Comparison of ENCODE assay signal across 13 mouse cellular contexts in the genomic region with DNA sequence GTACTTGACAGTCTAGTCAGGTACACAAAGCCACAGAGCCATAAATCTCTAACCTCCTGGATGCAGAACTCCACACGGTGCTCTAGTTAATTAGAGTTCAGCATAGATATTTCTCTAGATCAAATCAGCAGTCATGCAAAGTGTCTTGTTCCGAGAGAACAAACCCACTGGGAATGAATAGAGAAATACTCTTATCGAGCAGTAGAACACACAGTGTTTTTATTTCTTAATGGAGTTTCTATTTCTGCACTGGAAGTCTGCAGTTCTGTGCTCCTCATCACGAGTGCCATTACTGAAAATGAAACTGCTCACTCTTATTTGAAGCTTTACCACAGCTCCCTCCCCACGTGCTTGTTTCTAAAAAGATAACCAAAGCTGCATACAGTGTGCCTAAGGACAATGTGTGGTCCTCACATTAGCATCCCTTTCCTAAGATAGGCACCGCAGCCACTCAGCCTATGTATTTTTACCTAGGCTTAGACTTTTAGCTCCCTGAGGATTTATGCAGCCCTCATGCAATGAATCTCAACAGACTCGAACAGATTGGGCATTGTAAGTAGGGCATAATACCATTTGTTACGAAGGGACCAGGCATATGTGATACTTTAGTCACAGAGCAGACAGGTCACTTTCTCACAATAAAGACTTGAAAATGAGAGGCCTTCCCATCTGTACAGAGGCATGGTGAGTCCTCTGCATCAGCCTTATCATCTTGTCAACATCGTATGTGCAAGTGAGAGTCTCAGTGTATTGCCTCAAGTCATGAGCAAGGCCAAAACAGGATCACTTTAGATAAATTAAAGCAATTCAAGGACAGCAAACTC.
DNase-seq lines count a peak whose midpoint lies in the region; ATAC-seq lines count a peak whose summit lies in the region.
"Had no signal": no experiment of that assay in that cellular context is flagged by ENCODE, and none has a peak within 500 bp of the region (broad histone marks: within the 10 kb centered on the region; RNA-seq: fewer than 3 reads in every experiment).

No protein-coding gene starts in this region.

- no peak overlapping the region for H3K4me2 ChIP-seq in forebrain, embryonic 15.5 days (replicated peaks)
- H3K4me2 ChIP-seq in neural tube, embryonic 15.5 days: peak overlapping the region; percentile 30
- H3K4me2 ChIP-seq: liver, embryonic 11.5 days had no signal

- peak; percentile 37 for DNase-seq in mesoderm, embryonic 11.5 days (ENCODE audit: low read depth, low spot score)
- DNase-seq in kidney, adult 8-10 months: no peak
- no peak for DNase-seq in embryonic facial prominence, embryonic 10.5 days (ENCODE audit: low spot score)
- DNase-seq: adrenal gland, postnatal 25 days; cerebellum, adult 9-11 months; gastrocnemius, postnatal 14 days; kidney, adult 18-20 months; thymus, adult 18-20 months had no signal

- no peak overlapping the region for H3K9ac ChIP-seq in forebrain, embryonic 15.5 days (replicated peaks)
- no peak overlapping the region for H3K9ac ChIP-seq in neural tube, embryonic 15.5 days (replicated peaks)

- no peaks in the 10 kb centered on the region for H3K4me1 ChIP-seq in megakaryocyte, embryonic 14.5 days
- H3K4me1 ChIP-seq in forebrain, embryonic 15.5 days: peaks cover 20% of the 10 kb centered on the region
- H3K4me1 ChIP-seq in neural tube, embryonic 15.5 days: peaks cover 14% of the 10 kb centered on the region
- H3K4me1 ChIP-seq in embryonic facial prominence, embryonic 10.5 days: peaks cover 5% of the 10 kb centered on the region

- H3K36me3 ChIP-seq in megakaryocyte, embryonic 14.5 days (replicated peaks; ENCODE audit: low read length): no peaks in the 10 kb centered on the region
- H3K36me3 ChIP-seq in forebrain, embryonic 15.5 days: no peaks in the 10 kb centered on the region
- H3K36me3 ChIP-seq in neural tube, embryonic 15.5 days: no peaks in the 10 kb centered on the region
- H3K36me3 ChIP-seq in embryonic facial prominence, embryonic 10.5 days (replicated peaks): no peaks in the 10 kb centered on the region

- H3K4me3 ChIP-seq in megakaryocyte, embryonic 14.5 days (replicated peaks): peak overlapping the region; percentile 16
- no peak overlapping the region for H3K4me3 ChIP-seq in forebrain, embryonic 15.5 days
- no peak overlapping the region for H3K4me3 ChIP-seq in neural tube, embryonic 15.5 days (replicated peaks)
- no peak overlapping the region for H3K4me3 ChIP-seq in embryonic facial prominence, embryonic 10.5 days

- ATAC-seq in megakaryocyte, adult 5-6 weeks (ENCODE audit: poor library complexity, severe bottlenecking): no peak
- ATAC-seq in forebrain, embryonic 15.5 days (replicated peaks): peak; percentile 46
- peak; percentile 74 for ATAC-seq in neural tube, embryonic 15.5 days (ENCODE audit: low FRiP score)

- 39% methylated on average over 9 of the region's 9 CpGs for WGBS in forebrain, embryonic 15.5 days
- 9% methylated on average over 9 of the region's 9 CpGs for WGBS in neural tube, embryonic 15.5 days
- WGBS in embryonic facial prominence, embryonic 10.5 days: 75% methylated on average over 9 of the region's 9 CpGs

- no peaks in the 10 kb centered on the region for H3K27me3 ChIP-seq in megakaryocyte, embryonic 14.5 days (replicated peaks)
- H3K27me3 ChIP-seq in forebrain, embryonic 15.5 days: no peaks in the 10 kb centered on the region
- no peaks in the 10 kb centered on the region for H3K27me3 ChIP-seq in neural tube, embryonic 15.5 days (replicated peaks)
- H3K27me3 ChIP-seq in embryonic facial prominence, embryonic 10.5 days (replicated peaks; ENCODE audit: low read depth, poor library complexity, severe bottlenecking): no peaks in the 10 kb centered on the region

- H3K27ac ChIP-seq in forebrain, embryonic 15.5 days (replicated peaks): no peak overlapping the region; the same call in 1 of the 2 replicates
- H3K27ac ChIP-seq in neural tube, embryonic 15.5 days (replicated peaks): peak overlapping the region; percentile 68
- H3K27ac ChIP-seq in embryonic facial prominence, embryonic 10.5 days (replicated peaks): no peak overlapping the region

- no peaks in the 10 kb centered on the region for H3K9me3 ChIP-seq in megakaryocyte, embryonic 14.5 days
- H3K9me3 ChIP-seq in forebrain, embryonic 15.5 days: no peaks in the 10 kb centered on the region
- H3K9me3 ChIP-seq in neural tube, embryonic 15.5 days (replicated peaks): no peaks in the 10 kb centered on the region
- H3K9me3 ChIP-seq in embryonic facial prominence, embryonic 10.5 days: no peaks in the 10 kb centered on the region
